Mouse (Mus musculus) lung, postnatal 0 days (tissue): Measurements from ENCODE around the gene Itk. TPM values are rescaled to one million over a fixed set of nuclear protein-coding genes. Genes with fewer than 3 reads are reported as not detected.

ENCODE experiments used
- ATAC-seq: fragments of 200-750 bp; cut with Nextera tagmentation; 2 replicates; pipeline ENCODE4 v1.8.0; 2017; ENCODE audit warnings: moderate library complexity
- DNase-seq: peaks from one replicate; pipeline ENCODE4 v3.0.0-alpha.2; 2016; ENCODE audit warnings: low spot score
- H3K27ac ChIP-seq: fragments of 300-500 bp; sonication (generic); 2 replicates; pipeline ENCODE4 v1.5.1; 2014; ENCODE audit warnings: antibody characterized with exemption, mild to moderate bottlenecking, low read length, mixed read lengths
- H3K27me3 ChIP-seq: fragments of 300-500 bp; sonication (generic); replicated peaks from 2 replicates; pipeline ENCODE4 v1.6.1; 2014; ENCODE audit warnings: low read length, mixed read lengths; ENCODE audit not compliant: insufficient read depth
- H3K36me3 ChIP-seq: fragments of 300-500 bp; sonication (generic); 2 replicates; pipeline ENCODE4 v1.6.1; 2014; ENCODE audit warnings: low read length, mixed read lengths; ENCODE audit not compliant: insufficient read depth
- H3K4me1 ChIP-seq: fragments of 300-500 bp; sonication (generic); 2 replicates; pipeline ENCODE4 v1.6.1; 2014; ENCODE audit warnings: antibody characterized with exemption, low read depth, low read length, mixed read lengths; ENCODE audit not compliant: insufficient read depth
- H3K4me2 ChIP-seq: fragments of 300-500 bp; sonication (generic); replicated peaks from 2 replicates; pipeline ENCODE4 v1.6.1; 2014; ENCODE audit warnings: low read depth, mild to moderate bottlenecking, low read length, moderate library complexity, mixed read lengths
- H3K4me3 ChIP-seq: fragments of 300-500 bp; sonication (generic); 2 replicates; pipeline ENCODE4 v1.5.1; 2014; ENCODE audit warnings: low read depth, low read length
- H3K9ac ChIP-seq: fragments of 300-500 bp; sonication (generic); replicated peaks from 2 replicates; pipeline ENCODE4 v1.6.1; 2014; ENCODE audit warnings: low read depth, mild to moderate bottlenecking
- H3K9me3 ChIP-seq: fragments of 300-500 bp; sonication (generic); 2 replicates; pipeline ENCODE4 v1.6.1; 2016; ENCODE audit warnings: low read length, mixed read lengths
- CTCF ChIP-seq: IDR thresholded peaks from 2 replicates; pipeline ENCODE4 v1.5.1; 2016; ENCODE audit warnings: antibody characterized with exemption, mild to moderate bottlenecking
- EP300 ChIP-seq: IDR thresholded peaks from 2 replicates; pipeline ENCODE4 v1.6.1; 2016; ENCODE audit warnings: antibody characterized with exemption, mild to moderate bottlenecking, control low read depth
- WGBS: fragments of 180-500 bp; shearing (Covaris S2); extraction: QIAGEN DNeasy Blood & Tissue Kit; methylation state at CpG from one replicate; pipeline ENCODE4 v1.1.7; 2014; 5-methylcytosine and 5-hydroxymethylcytosine counted together
- polyA plus RNA-seq: library from polyadenylated mRNA; unstranded; fragments of >200 nt; fragmentation: Nextera tagmentation; extraction: Ambion mirVana; gene quantifications from 2 replicates; pipeline ENCODE4 v1.2.1, GENCODE M21; 2015

The Itk gene
- polyA plus RNA-seq, 1 experiment from 2014 or later, result 0.13 TPM

DNA sequence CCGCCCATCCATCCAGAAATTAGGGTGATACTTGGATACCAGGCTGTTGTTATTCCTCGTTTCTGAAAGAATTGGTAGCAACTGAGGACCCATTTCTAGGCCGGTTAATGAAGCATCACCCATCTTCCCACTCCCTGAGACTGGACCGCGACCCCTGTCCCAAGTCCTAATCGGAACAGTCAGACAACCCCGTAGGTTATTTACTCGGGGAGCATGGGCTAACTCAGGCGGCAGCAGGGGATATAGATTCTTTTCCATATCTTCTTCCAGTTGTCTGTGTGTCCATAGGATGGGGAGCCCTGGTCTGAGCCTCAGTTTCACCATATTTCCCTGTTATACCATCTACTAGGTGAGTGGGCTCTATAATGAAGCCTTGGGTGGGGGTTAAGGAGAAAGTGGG is 25.5 kb downstream of the Itk start:
- Histone ChIP-seq H3K27ac (no peak overlapping the region), H3K4me1 (no peaks in the 10 kb centered on the region), H3K9ac (no peak overlapping the region), H3K27me3 (no peaks in the 10 kb centered on the region), H3K4me3 (no peak overlapping the region), H3K9me3 (no peaks in the 10 kb centered on the region), H3K4me2 (no peak overlapping the region), H3K36me3 (no peaks in the 10 kb centered on the region)
- 94% methylated on average over 9 of the region's 9 CpGs for WGBS
- TF ChIP-seq CTCF (no peak), EP300 (no peak)
- DNase-seq (no peak), ATAC-seq (no peak)

DNA sequence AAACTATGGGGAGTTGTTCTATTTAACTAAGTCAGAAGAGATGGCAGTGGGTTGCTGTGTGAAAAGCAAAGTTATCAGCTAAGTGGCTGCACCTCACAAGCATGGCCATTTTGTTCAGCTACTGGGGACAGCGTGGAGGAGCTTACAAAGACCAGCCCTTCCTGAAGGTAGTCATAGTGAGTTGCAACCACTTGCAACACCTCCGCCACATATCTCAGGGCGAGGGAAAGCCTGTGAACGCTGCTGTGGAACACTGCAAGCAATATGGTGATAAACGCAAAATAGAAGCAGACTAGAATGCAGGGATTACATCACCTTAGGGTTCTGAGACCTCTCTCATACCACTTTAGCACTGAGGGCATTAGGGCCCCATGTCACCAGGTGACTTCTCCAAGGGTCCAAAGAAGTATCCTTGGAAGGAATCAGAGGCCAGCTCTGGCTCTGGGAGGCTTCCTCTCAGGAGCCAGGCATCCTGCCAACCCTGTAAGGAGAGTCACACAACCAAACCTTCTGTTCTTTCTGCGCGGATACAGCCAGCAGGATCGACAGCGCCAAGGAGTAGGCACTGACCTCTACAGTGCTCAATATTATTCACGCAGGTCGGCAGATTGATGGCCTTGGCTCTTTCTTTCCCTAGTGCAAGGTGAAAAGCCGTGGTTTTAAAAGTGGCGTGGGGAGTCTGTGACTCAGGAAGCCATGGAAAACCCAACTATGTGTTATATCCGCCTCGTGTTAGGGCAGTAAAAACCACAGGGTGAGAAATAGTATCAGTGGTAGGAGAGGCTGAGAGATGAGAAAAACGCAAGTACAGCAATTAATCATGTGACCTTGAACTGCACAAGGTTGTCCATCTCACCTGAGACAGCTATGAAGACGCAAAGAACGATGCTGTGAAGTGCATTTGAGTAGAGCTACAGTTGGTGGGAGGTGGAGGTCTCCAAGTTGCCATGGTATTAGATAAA is 27.0 kb downstream of the Itk start:
- Histone ChIP-seq H3K4me2 (no peak overlapping the region), H3K27ac (no peak overlapping the region), H3K9me3 (no peaks in the 10 kb centered on the region), H3K4me3 (no peak overlapping the region), H3K36me3 (no peaks in the 10 kb centered on the region), H3K9ac (no peak overlapping the region), H3K27me3 (no peaks in the 10 kb centered on the region), H3K4me1 (no peaks in the 10 kb centered on the region)
- TF ChIP-seq CTCF, result no peak
- TF ChIP-seq EP300, result no peak
- DNase-seq (no peak), ATAC-seq (no peak)
- WGBS, result 83% methylated on average over 18 of the region's 18 CpGs

DNA sequence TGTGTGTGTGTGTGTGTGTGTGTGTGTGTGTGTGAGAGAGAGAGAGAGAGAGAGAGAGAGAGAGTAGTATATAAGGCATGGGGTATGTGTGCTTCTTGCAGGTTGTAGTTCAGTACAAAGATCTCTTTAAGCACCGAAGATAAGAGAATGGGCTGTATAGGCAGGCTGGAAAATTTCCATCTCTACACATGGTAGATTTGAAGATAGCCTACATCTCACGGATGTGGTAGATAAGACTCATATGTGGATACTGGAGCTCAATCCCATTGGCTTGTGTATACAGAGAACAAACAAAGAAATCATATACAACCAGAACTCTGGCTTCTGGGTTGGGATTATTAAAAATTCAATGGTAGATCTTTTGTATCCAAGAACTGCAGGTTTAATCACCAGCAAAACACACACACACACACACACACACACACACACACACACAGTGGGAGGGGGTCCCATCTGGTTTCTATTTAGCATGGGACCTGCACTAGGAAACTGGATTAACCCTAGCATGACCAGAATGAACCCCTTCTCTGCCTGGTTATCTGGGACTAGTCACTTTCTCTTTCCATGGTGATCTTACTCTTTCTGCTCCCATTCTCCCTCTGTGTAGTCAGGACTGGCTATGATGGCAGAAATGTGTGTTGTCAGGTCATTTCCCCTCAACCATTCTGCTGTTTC is 28.2 kb downstream of the Itk start:
- H3K9me3 ChIP-seq, result no peaks in the 10 kb centered on the region
- WGBS, result 70% methylated on average over 2 of the region's 2 CpGs
- H3K27ac ChIP-seq, result no peak overlapping the region

DNA sequence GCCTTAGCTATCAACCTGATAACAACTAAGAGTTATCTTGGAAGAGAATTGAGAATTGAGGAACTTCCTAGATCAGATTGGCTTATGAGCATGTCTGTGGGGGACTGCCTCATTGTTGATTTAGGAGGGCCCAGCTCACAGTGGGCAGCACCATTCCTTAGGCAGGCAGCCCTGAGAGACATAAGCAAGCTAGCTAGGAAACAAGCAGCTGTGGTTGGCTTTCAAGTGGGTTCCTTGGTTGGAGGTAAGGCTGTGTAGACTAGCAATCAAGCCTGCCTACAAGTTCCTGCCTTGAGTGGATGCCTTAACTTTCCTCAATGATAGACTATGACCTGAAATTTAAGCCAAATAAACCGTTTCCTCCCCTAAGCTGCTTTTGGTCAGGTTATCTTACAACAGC is 30.9 kb downstream of the Itk start:
- 47% methylated on average over 1 of the region's 1 CpGs for WGBS
- no peaks in the 10 kb centered on the region for H3K36me3 ChIP-seq
- H3K9me3 ChIP-seq, result no peaks in the 10 kb centered on the region

More for the DNA sequence above, 28.2 kb downstream of the Itk start:
- Histone ChIP-seq H3K9ac (no peak overlapping the region), H3K36me3 (no peaks in the 10 kb centered on the region), H3K4me1 (no peaks in the 10 kb centered on the region), H3K4me2 (no peak overlapping the region), H3K27me3 (no peaks in the 10 kb centered on the region), H3K4me3 (no peak overlapping the region)
- DNase-seq (no peak), ATAC-seq (no peak)
- no peak for TF ChIP-seq CTCF
- TF ChIP-seq EP300, result no peak

DNA sequence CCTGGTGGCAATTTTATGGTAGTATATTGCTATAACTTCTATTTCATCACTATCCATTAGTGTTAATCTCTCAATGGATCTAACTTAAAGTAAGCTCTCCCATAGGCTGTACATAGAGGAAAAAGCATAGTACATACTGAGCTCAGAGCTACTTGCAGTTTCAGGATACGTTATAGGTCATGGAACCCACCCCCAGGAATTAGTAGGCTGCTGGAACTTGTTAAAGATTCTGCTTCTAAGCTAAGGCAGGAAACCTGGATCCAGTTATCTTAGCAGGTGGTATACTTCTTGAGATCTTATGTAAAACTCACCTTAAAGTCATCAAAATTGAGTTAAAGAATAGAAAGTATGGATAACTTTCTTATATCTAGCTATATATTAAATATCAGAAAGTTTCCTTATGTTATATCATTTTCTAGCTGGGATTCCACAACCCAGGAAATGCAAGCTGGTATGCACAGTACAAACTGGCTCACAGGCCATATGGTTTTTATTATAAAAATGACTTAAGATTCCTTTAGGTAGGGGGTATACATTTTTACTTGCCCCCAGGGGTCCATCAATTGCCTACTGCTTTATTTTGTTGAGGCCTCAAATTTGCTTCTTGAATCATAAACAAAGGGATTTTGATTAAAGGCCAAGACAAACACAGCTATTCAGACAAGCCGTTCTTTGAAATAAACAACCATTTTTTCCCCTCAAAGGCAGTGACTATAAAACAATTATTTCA is 39.5 kb downstream of the Itk start:
- no peak overlapping the region for H3K4me3 ChIP-seq
- 43% methylated on average over 2 of the region's 2 CpGs for WGBS
- H3K27ac ChIP-seq, result no peak overlapping the region
- H3K9me3 ChIP-seq, result no peaks in the 10 kb centered on the region
- TF ChIP-seq EP300 (no peak), CTCF (no peak)
- H3K4me1 ChIP-seq, result no peaks in the 10 kb centered on the region
- no peaks in the 10 kb centered on the region for H3K36me3 ChIP-seq
- H3K4me2 ChIP-seq, result no peak overlapping the region
- no peak for DNase-seq
- H3K27me3 ChIP-seq, result no peaks in the 10 kb centered on the region
- no peak for ATAC-seq
- no peak overlapping the region for H3K9ac ChIP-seq

More for the DNA sequence above, 30.9 kb downstream of the Itk start:
- no peak overlapping the region for H3K9ac ChIP-seq
- no peaks in the 10 kb centered on the region for H3K27me3 ChIP-seq
- DNase-seq, result no peak
- no peaks in the 10 kb centered on the region for H3K4me1 ChIP-seq
- H3K4me3 ChIP-seq, result no peak overlapping the region
- no peak overlapping the region for H3K4me2 ChIP-seq
- TF ChIP-seq CTCF (no peak), EP300 (no peak)
- no peak overlapping the region for H3K27ac ChIP-seq
- ATAC-seq, result no peak

DNA sequence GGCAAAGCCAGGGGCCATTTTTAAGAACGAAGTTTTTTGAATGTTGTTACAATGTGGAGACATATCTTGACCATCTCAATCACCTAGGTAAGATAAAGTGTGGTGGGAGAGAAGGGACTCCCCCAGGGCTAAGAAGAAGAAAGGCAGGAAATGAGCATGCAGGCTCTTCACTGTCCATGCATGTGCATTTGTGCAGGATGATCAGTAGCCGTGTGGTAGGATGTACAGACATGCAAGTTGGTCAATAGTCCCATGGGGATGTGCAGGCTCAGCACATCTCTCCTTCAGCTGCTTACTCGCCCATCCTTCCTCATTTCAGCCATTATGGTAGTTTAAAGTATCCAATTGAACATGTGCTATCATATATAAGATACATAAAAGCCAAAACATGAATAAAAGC is 40.9 kb downstream of the Itk start:
- H3K4me1 ChIP-seq, result no peaks in the 10 kb centered on the region
- no peaks in the 10 kb centered on the region for H3K9me3 ChIP-seq
- ATAC-seq (no peak), DNase-seq (no peak)
- no peak overlapping the region for H3K9ac ChIP-seq
- TF ChIP-seq EP300 (no peak), CTCF (no peak)
- 70% methylated on average over 3 of the region's 3 CpGs for WGBS
- no peak overlapping the region for H3K27ac ChIP-seq
- no peaks in the 10 kb centered on the region for H3K27me3 ChIP-seq
- H3K4me2 ChIP-seq, result no peak overlapping the region
- H3K4me3 ChIP-seq, result no peak overlapping the region
- no peaks in the 10 kb centered on the region for H3K36me3 ChIP-seq
